9 mouse cellular contexts compared by ENCODE assay signal in the genomic region with DNA sequence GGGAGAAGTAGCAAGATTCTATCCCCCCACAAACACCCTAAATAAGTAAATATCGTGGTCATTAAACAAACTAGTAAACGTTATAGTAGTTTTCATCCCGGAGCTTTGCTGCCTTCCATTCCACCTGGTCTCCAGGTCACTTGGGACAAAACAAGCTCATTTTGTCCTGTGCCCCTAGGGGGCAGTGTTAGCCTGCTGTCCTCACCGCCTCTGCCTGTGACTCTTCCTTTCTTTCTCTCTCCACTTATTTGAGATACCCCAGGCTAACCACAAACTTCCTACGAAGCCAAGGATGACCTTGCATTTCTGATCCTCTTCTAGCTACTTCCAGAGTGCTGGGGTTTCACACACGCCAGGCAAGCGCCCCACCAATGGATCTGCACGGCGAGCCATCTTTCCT. TPM values are rescaled to one million over a fixed set of nuclear protein-coding genes. Genes with fewer than 3 reads are reported as not detected.
A peak's percentile ranks its signal among the peaks of the same experiment; 100 is the strongest.
DNase-seq lines count a peak whose midpoint lies in the region; ATAC-seq and TF ChIP-seq lines count a peak whose summit lies in the region.
"Had no signal": no experiment of that assay in that cellular context is flagged by ENCODE, and none has a peak within 500 bp of the region (broad histone marks: within the 10 kb centered on the region; RNA-seq: fewer than 3 reads in every experiment).

No protein-coding gene starts in this region.

- no peak overlapping the region for H3K9ac ChIP-seq in lung, embryonic 14.5 days

- H3K27me3 ChIP-seq in lung, embryonic 14.5 days (ENCODE audit: insufficient read depth, low read length), result no peaks in the 10 kb centered on the region

- no peak for ATAC-seq in cerebellum, adult (ENCODE audit: insufficient number of reproducible peaks, low FRiP score, low TSS enrichment)
- ATAC-seq in inflammation-experienced regulatory T-cells, adult 6 months, result peak; percentile 77
- no peak for ATAC-seq in lung, embryonic 14.5 days (ENCODE audit: insufficient read depth)

- no peaks in the 10 kb centered on the region for H3K9me3 ChIP-seq in lung, embryonic 14.5 days (ENCODE audit: low read depth, low read length)

- no peak overlapping the region for H3K4me3 ChIP-seq in lung, embryonic 14.5 days (ENCODE audit: low read depth, low read length)

- peaks cover 3% of the 10 kb centered on the region; the same call in 1 of the 2 replicates for H3K4me1 ChIP-seq in lung, embryonic 14.5 days (ENCODE audit: insufficient read depth)

- TF ChIP-seq CTCF in lung, embryonic 14.5 days (IDR thresholded peaks at IDR 0.05; ENCODE audit: low read depth), result peak; percentile 85

- H3K4me2 ChIP-seq in lung, embryonic 14.5 days, result no peak overlapping the region

- no peaks in the 10 kb centered on the region for H3K36me3 ChIP-seq in lung, embryonic 14.5 days (ENCODE audit: insufficient read depth)

- WGBS in lung, embryonic 14.5 days, result 40% methylated on average over 9 of the region's 9 CpGs

- DNase-seq in cerebellum, adult 11 months, result peak; percentile 69
- peak; percentile 48 to 74 for DNase-seq in spleen, adult 18-20 months
- DNase-seq in spleen, adult 12 weeks (ENCODE audit: low spot score), result no peak
- DNase-seq in embryo, embryonic 10.5 days (ENCODE audit: low spot score), result peak; percentile 81
- DNase-seq in lung, embryonic 14.5 days, result peak; percentile 83
- DNase-seq in right cerebral cortex, postnatal 4 days, result peak; percentile 52

- H3K27ac ChIP-seq in lung, embryonic 14.5 days (ENCODE audit: low read depth), result no peak overlapping the region

RNA-seq across cellular contexts. Expression of gene Srarp, which starts 4.9 kb away (rescaled TPM):
- not detected for polyA plus RNA-seq in inflammation-experienced regulatory T-cells, adult 6 months (2017; shearing (Covaris generic))
- polyA plus RNA-seq in lung, embryonic 14.5 days (2014; fragmentation: Nextera tagmentation; extraction: Ambion mirVana), result not detected in 2 replicates
- polyA plus RNA-seq: C2C12 had no signal

RNA-seq across cellular contexts. Expression of gene Hspb7, which starts 10.4 kb away (rescaled TPM):
- polyA plus RNA-seq in inflammation-experienced regulatory T-cells, adult 6 months (2017; shearing (Covaris generic)), result not detected
- polyA plus RNA-seq in lung, embryonic 14.5 days (2014; fragmentation: Nextera tagmentation; extraction: Ambion mirVana), result 0.80 and 3.2 TPM in 2 replicates

RNA-seq across cellular contexts. Expression of gene Zbtb17, which starts 13.5 kb away (rescaled TPM):
- polyA plus RNA-seq in inflammation-experienced regulatory T-cells, adult 6 months (2017; shearing (Covaris generic)), result 10 to 100 TPM; 12.6 to 16.9 (median 14.1) TPM
- 27.2 and 30.6 TPM in 2 replicates for polyA plus RNA-seq in lung, embryonic 14.5 days (2014; fragmentation: Nextera tagmentation; extraction: Ambion mirVana)

RNA-seq across cellular contexts. Expression of gene Clcnkb, which starts 15.2 kb away (rescaled TPM):
- not detected for polyA plus RNA-seq in inflammation-experienced regulatory T-cells, adult 6 months (2017; shearing (Covaris generic))
- polyA plus RNA-seq in lung, embryonic 14.5 days (2014; fragmentation: Nextera tagmentation; extraction: Ambion mirVana), result not detected in 2 replicates
- polyA plus RNA-seq: C2C12 had no signal

RNA-seq across cellular contexts. Expression of gene Clcnka, which starts 32.5 kb away (rescaled TPM):
- not detected for polyA plus RNA-seq in inflammation-experienced regulatory T-cells, adult 6 months (2017; shearing (Covaris generic))
- polyA plus RNA-seq in lung, embryonic 14.5 days (2014; fragmentation: Nextera tagmentation; extraction: Ambion mirVana), result 0.31 and 0.80 TPM in 2 replicates
- polyA plus RNA-seq: C2C12 had no signal
